Mouse (Mus musculus): ENCODE measurements around the gene Astn1.

The Astn1 gene

DNA sequence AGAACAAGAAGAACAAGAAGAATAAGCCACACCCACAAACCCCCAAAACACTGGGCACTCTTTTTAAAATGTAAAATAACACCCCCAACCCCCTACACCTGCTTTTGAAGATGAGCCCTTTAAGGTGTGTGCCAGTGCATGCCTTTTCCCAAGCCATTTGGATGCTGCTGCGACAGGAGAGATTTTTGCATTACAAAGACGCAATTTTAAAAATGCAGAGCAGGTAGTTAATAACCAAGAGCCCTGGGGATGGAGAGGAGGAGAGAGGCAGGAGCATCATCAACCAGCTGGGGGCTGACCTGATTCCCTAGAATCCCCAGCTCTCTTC, at the start of gene Astn1:
Gene Astn1 (plus strand): TSS at position 310 of the 328 bp plus-strand sequence.
- no peak for DNase-seq (ENCODE audit: low read depth, low spot score)

GRCm38 (mm10) chr1:158323325-158323724, 38.7 kb upstream of the Astn1 start:
- no peak for DNase-seq (ENCODE audit: low read depth, low spot score)

- no peak for DNase-seq (ENCODE audit: low read depth, low spot score)
Measured at GRCm38 (mm10) chr1:158328126-158328525, 33.9 kb upstream of the Astn1 start.

- no peak for DNase-seq (ENCODE audit: low read depth, low spot score)
Measured at GRCm38 (mm10) chr1:158328839-158329238, 33.2 kb upstream of the Astn1 start.

- no peak for DNase-seq (ENCODE audit: low read depth, low spot score)
Measured at GRCm38 (mm10) chr1:158343243-158343714, 18.8 kb upstream of the Astn1 start.

- DNase-seq (ENCODE audit: low read depth, low spot score), result no peak
Measured at GRCm38 (mm10) chr1:158353656-158354371, 8.3 kb upstream of the Astn1 start.

GRCm38 (mm10) chr1:158355177-158356050, 6.7 kb upstream of the Astn1 start:
- no peak for DNase-seq (ENCODE audit: low read depth, low spot score)

- DNase-seq (ENCODE audit: low read depth, low spot score), result peak; percentile 54
Measured at GRCm38 (mm10) chr1:158356051-158356461, 6.0 kb upstream of the Astn1 start, which contains the start of gene Brinp2. TSS of gene Brinp2 (minus strand) at chr1:158356326.

DNA sequence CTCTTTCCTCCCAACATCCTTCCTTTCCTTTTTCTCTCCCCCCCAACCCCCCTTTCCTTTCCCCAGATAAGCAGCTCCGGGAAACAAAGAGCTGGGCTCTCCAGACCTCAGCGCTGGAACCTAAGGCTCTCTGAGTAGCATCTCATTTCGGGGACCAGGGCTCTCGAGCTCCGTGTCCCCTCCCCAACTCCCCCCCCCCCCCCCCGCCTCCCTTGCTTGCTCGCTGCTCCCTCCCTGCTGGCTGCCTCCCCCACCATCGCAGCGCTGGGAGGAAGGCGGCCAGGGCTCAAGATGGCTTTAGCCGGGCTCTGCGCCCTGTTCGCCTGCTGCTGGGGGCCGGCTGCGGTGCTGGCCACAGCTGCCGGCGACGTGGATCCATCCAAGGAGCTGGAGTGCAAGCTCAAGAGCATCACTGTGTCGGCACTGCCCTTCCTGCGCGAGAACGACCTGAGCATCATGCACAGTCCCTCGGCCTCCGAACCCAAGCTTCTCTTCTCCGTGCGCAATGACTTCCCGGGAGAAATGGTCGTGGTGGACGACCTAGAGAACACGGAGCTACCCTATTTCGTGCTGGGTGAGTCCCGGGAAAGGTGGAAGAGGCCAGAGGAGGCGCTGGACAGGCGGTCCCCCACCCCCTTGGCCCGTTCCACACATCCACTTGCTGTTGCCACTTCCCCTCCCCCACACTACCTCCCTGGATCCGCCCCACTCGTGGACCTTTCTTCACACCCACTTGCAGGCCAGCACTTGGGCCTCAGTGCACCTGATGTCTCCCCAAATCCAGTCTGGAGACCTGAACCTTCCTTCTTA, 424 bp downstream of the Astn1 start:
- DNase-seq (ENCODE audit: low read depth, low spot score), result no peak

- DNase-seq (ENCODE audit: low read depth, low spot score), result no peak
Measured at GRCm38 (mm10) chr1:158364461-158364860, 2.4 kb downstream of the Astn1 start.

- DNase-seq (ENCODE audit: low read depth, low spot score), result no peak
Measured at GRCm38 (mm10) chr1:158382277-158382676, 20.2 kb downstream of the Astn1 start.

GRCm38 (mm10) chr1:158383210-158383609, 21.1 kb downstream of the Astn1 start:
- DNase-seq (ENCODE audit: low read depth, low spot score), result no peak

- no peak for DNase-seq (ENCODE audit: low read depth, low spot score)
Measured at GRCm38 (mm10) chr1:158385311-158385710, 23.2 kb downstream of the Astn1 start.

DNA sequence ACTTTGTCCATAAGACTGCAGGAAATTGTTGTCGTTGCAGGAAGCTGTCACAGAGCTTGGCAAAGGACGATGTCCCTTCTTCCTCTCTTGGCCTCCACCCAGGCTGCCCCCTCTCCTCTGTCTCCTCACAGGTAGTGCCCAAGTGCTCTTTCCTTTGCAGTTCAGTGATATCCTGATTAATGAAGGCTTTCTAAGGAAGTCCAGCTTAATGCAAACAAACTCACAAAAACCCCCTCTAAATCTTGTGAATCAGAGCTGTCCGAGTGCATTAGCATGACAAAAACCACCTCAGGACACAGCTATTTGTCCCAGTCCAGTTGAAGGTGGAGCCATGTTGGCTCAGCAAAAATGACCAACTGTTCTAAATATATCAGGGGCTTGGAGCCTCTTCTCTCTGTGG, 24.7 kb downstream of the Astn1 start:
- DNase-seq (ENCODE audit: low read depth, low spot score), result no peak

GRCm38 (mm10) chr1:158388995-158389394, 26.9 kb downstream of the Astn1 start:
- no peak for DNase-seq (ENCODE audit: low read depth, low spot score)

GRCm38 (mm10) chr1:158390693-158391092, 28.6 kb downstream of the Astn1 start:
- DNase-seq (ENCODE audit: low read depth, low spot score), result no peak

- DNase-seq (ENCODE audit: low read depth, low spot score), result no peak
Measured at GRCm38 (mm10) chr1:158397058-158397457, 35.0 kb downstream of the Astn1 start.

GRCm38 (mm10) chr1:158400898-158401297, 38.8 kb downstream of the Astn1 start:
- no peak for DNase-seq (ENCODE audit: low read depth, low spot score)

GRCm38 (mm10) chr1:158405899-158406769, 44.1 kb downstream of the Astn1 start:
- DNase-seq (ENCODE audit: low read depth, low spot score), result no peak

- no peak for DNase-seq (ENCODE audit: low read depth, low spot score)
Measured at GRCm38 (mm10) chr1:158408124-158408523, 46.1 kb downstream of the Astn1 start.

- no peak for DNase-seq (ENCODE audit: low read depth, low spot score)
Measured at GRCm38 (mm10) chr1:158411146-158411545, 49.1 kb downstream of the Astn1 start.

Data from retina, adult 2 months (tissue).